Mouse (Mus musculus) Muller cell, postnatal 12 days (primary cell): Measurements from ENCODE around the gene Vapb.

Source experiments
- DNase-seq: peaks from one replicate; pipeline ENCODE4 v3.0.0-alpha.2; 2015; ENCODE audit errors: inconsistent ontology term

Gene Vapb

DNA sequence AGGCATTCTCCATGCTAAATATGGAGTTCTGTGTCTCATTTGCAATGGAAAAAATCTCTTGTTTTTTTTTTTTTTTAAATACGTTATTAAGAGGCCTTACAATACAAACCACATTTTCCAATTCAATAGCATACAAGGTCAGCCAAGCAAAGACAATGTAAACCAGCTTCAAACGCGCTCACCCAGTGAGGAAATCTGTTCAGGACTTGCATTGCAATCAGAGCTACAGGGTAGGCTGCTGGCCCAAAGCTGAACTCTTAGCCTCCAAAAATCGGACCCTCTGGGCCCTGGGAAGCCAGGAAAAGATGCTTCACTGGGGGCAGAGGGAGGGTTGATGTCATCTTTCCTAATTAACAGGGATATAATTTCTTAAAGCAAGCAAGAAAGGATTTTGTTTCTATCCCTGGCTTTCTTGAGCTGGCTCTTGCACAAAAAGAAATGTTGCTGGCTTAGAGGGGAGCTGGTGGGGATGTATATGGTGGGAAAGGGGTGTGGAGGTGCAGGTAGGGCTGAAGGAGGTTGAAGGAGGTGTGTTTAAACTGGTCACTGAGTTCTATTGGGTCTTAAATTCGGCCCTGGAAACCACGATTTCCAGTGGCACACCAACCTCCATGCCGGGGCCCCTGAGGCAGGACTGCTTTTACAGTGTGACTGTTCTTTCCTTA, 95.6 kb downstream of the Vapb start:
- DNase-seq: peak; percentile 51
